Mouse (Mus musculus) c-Kit-negative CD71-positive TER-119-positive erythroid progenitor cells, embryonic 14.5 days (primary cell): ENCODE results near the gene Gls.

Source experiments
- DNase-seq: peaks from one replicate; pipeline ENCODE4 v3.0.0-alpha.2; 2013; ENCODE audit warnings: low read depth, low spot score

Gene Gls

DNA sequence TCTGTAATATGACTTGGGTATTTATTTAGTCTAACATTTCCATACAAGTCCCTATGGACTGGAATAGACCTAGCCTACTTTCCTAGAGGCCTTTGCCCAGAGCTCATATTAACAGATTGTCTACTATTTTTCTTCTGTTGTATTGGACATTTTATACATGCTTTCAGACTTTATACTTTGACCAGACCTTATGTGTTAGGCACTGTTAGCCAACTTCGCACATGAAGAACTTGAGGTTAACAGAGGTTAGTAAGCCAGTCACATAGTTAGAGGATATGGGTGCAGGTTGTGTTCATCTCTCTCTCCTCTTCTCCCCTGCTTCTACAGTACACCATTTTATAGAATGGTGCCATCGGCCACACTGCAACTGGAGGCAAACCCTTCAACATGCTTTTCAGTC, 75.0 kb downstream of the Gls start:
- DNase-seq = no peak

DNA sequence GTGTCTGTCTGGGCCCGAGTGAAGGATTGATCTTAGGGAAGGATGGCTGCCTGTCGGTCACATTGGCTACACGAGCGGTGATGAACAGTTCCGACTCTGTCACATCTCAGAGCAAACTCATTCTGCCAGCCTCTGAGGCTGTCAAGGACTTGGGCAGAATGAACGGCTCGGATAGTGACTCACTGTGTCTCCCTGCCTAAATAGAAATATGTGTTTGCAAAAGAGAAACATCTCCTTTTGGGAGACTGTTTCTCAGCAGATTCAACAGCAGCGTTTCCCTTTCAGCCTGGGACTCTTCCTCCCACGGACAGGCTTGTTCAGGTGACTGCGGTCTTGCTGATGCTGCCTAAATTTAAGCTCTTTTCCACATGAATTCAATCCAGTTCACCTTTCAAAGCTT, 76.7 kb downstream of the Gls start:
- no peak for DNase-seq

DNA sequence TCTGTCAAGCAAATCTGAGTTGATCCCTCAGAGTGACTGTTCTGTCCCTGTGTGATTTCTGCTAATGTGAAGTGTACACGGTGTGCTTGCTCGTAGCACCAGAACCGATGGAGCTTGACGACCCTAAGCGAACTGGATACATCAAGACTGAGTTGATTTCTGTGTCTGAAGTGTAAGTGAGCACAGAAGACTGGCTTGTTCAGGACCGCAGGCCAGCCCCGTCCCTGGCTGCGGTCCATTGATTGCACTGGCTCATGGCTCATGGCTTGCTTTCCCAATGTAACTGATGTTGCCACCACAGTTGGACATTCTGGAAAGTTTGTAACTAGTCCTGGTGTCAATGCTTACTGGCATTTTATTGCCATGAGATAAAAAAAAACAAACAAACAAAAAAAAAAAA, 78.1 kb downstream of the Gls start:
- DNase-seq = no peak

DNA sequence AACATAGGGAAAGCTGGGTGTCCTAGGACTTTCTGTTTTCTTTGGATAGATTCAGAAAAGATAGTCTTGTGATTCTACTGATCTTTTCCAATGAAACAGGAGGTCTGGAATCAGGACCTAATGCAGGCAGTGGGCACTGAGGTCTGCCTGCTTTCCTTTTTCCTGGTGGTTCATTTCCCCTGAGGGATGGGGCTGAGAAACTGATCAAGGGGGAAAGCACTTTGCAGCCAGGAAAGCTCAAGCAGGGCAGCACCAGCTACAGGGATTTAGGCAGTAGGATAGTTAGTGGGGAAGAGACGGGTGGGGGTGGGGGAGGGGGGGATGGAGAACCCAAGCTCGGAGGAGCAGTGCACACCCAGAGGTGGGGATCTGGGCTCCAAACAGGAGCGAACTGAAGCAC, 80.1 kb downstream of the Gls start:
- DNase-seq = no peak

DNA sequence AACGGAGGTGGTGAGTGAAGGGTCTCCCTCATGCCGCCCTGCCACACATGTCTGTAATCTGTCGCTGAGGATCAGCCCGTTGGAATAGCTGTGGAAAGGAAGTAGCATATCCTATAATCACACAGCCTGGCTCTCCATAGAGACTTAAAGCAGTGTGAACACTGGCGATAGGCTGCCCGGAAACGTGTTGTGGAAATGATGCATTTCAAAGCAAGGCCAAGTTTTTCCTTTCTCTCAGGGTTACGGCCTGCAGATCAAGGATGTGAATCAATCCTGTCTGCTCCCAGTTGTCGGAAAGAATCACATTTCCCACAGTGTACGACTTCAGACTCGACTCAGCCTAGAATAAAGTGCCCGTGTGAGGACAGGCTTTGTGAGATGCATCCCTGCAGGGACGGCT, 80.7 kb downstream of the Gls start:
- DNase-seq = no peak

DNA sequence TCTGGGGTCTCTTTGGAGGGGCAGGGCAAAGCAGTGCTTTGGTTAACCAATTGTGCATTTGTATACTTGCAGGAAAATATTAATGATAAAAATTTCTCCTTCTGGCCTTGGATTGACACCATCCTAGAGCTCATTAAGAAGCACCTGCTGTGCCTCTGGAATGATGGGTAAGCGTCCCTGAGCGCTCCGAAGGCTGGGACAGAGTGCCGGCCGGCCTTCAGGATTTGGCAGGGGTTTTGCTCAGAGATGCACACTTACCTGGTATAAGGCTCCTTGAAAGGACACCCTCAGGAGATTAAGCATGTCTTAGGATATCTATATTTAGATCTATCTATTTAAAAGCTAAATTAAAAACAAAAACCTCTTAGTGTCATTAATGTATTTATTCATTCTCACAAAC, 81.9 kb downstream of the Gls start:
- no peak for DNase-seq

DNA sequence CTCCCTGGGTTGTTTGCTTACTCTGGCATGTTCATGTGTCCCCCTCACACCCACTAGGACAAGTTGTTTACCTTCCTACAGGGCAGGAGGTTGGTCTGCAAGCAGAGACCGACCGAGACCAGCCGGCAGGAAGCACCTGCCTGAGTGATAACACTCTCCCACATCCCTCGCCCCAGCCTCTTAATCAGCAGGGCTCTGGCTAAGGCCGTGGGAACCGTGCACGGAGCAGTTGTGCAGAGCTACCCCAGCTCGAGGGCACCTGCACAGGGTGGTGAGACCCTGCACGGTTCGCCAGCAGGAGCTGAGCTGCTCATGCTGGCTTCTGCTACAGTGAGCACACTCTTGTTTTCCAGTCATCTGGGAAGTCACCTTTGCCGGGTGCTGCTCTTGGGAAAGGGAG, 82.4 kb downstream of the Gls start:
- no peak for DNase-seq

DNA sequence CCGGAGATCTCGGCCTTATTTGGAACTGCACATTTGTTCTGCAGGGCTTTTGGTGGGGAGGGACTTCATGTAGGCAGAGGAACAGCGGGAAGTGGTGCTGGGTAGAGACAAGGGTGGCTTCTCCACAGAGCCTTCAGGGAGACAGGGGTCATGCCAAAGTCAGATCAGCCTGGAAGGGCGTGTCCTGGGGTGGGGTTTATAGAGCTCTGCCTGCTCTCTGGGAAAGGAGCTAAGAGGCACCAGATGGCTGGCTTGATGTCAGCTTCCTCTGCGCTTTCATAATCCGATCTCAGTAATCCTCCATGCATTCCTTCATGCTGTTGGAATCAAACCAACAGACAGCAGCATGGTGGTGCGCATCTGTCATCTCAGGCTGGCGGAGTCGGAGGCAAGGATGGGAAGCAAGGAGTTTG, 83.1 kb downstream of the Gls start:
- no peak for DNase-seq

DNA sequence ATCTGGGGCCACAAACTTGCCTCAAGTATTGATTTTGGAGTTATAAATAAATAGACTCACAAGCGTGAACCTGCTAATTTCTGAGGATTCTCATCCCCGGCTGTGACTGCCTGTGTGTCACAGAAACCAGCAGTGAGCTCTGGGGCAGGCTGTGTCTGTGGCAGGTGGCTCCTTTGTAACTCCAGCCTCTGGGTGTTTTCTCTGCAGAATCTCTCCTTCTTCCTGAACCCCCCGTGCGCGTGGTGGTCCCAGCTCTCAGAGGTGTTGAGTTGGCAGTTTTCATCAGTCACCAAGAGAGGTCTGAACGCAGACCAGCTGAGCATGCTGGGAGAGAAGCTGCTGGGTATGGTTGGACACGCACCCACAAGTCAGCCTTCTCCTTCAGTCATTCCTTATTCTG, 84.3 kb downstream of the Gls start:
- DNase-seq = no peak

DNA sequence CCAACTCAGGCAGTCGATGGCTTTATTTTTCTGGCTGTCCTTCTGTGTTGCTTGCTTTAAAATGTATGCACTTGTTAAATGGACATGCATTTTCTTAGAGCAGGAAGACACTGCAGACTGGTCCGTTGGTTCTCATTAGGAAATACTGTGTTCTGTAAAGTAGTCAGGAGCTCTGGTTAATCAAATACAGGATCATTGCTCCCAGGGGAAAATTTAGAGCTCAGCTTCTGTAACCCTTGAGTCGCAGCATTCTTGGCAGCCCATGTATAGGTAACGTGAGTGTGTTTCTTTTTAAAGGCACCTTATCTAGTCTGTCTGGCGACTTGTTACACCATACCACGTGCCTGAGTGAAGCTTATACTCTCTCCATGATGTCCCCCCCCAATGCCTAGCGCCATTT, 84.9 kb downstream of the Gls start:
- no peak for DNase-seq

DNA sequence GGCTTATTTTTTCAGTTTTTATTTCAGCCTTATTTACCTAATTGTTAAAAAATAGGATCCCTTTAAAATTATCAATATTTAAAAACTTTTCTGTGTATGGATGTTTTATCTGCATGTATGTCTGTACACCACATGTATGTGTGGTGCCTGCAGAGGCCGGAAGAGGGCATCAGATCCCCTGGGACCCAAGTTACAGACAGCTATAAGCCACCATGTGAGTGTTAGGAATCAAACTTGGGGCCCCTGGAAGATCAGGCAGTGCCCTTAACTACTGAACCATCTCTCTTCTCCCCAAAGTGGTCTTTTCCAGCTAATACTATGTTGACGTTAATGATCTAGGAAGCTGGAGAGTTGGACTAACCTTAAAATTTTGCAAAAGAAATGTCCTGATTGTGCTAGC, 85.6 kb downstream of the Gls start:
- no peak for DNase-seq

DNA sequence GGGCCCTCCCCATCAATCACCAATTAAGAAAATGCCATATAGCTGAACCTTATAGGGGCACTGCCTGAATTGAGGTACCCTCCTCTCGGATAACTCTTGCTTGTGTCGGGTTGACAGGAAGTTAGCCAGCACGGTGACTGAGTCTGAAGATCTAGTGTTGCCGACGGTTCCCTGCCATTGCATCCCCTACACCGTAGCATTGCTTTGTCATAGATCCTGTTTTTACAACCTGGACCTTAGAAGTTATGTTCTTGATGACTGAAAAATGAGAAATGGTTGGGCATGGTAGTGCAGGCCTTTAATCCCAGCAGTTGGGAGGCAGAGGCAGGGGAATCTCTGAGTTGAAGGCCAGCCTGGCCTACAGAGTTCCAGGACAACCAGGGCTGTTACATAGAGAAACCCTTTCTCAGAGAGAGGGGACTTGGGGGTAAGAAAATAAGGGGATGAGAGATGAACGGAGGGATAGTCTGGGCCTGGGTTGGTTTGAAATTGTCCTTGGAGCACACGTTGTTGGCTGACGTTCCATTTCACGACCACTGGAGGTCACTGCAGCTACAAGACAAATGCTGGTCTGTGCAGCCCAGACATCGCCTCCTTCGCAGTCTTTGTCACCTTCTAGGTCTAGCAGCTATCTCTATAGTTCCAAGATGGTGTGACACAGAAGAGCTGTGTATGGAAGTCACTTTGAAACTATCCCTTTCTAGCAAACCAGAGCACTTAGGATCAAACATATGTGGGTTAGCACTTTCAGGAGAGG, 86.6 kb downstream of the Gls start:
- DNase-seq = no peak

DNA sequence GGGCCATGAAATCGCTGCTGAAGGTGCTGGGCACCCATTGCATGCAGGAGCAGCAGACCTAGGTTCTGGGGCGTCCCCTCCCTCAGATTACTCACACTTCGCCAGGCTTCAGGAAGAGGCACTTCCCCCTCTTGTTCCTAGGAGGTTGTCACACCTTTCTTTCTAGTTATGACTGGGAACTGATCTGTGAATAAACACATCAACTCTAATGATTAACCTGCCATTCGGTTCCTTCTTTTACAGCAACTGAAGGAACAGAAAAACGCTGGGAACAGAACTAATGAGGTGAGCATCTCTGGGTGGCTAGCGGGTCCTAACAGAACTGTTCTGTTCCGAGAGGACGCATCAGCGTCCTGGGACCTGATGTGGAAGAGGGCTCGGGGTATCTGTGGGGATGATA, 88.1 kb downstream of the Gls start:
- DNase-seq = no peak

DNA sequence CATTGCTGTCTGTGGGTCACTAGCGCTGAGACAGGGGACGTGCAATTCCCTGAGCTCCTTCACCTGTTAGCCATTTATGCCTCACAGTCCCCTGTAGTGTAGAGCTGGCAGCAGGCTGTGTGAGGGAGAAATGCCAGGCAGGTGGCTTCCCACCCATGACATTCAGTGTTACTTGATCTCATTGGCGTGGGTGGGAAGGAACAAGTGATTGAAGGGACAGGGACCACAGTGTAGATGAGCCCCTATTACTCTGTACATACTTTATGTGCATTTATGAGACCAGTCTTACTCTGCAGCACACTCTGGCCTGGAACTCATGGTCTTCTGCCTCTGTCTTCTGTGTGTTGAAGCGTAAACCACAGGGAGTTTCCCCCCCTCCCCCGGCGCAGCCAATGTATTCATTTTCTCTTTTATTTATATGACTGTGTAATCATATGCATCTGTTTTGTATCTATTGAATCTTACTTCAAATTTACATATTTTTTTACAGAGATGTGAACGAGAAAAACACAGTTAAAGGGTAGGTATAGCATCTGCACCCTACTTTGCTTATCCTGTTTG, 89.4 kb downstream of the Gls start:
- no peak for DNase-seq

DNA sequence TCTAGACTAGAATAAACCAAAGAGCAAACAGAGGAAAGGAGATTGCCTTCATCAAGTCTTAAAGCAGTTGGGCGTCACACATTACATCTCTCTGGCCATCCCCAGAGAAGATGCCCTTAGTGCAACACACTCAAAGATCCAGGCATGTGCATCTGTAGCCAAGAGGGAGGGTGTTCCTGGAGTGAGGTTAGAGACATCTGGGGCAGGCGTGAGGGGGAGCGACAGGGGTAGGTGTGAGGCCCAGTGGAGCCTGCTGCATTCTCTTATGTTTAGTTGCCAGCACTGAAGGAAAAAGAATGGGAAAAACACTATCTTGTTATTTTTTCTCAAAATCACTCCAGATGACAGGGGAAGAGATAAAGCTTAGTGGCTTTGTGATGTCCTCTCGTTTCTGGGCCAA, 89.8 kb downstream of the Gls start:
- no peak for DNase-seq

DNA sequence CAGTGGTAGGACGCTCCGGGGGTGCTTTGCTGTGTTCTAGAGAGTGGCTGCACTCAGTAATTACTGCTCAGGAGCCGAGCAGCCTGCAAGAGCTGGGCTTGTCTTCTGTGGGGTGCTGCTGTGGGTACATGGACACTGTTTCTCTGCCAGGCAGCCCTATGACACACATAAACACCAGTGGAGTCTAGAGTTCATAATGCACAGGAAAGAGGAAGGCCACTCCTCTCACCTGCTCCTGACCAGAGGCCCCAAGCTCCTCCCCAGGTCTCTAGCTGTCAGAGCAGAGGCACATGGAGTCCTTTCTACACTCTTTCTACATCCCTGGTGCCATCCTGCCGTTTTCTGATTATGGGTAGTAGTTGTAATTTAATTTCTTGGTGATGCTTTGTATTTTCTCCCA, 90.9 kb downstream of the Gls start:
- DNase-seq = no peak

DNA sequence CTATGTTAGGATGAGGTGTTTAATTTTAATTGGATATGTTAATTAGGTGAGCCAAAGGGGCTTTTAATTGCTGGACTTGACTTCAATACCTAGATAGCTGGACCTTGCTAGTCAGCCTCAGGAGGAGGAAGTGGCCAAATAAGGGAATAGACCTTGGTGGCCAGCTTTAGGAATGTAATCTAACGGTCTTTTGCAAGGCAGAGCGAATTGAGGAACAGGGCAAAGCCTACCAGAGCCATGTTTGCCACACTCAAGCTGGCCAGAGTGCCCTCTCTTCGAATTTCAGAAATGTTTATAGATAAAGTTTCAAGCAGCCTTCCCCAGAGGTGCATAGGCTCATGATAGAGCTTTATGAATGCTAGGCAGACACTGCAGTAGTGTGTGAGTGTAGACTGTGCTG, 91.5 kb downstream of the Gls start:
- DNase-seq = no peak

DNA sequence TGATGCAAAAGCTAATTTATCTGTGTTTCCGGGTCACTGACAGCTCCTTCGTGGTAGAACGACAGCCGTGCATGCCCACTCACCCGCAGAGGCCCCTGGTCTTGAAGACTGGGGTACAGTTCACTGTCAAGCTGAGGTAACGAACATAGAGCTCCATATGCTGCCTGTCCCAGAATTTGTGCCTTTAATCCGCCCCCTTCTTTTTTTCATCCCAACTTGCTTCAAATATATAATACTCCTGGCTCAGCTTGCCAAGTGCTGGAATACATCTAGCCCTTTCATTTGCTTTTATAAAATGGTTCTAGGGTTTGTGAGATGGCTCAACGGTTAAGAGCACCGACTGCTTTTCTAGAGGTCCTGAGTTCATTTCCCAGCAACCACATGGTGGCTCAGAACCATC, 92.5 kb downstream of the Gls start:
- DNase-seq = no peak

DNA sequence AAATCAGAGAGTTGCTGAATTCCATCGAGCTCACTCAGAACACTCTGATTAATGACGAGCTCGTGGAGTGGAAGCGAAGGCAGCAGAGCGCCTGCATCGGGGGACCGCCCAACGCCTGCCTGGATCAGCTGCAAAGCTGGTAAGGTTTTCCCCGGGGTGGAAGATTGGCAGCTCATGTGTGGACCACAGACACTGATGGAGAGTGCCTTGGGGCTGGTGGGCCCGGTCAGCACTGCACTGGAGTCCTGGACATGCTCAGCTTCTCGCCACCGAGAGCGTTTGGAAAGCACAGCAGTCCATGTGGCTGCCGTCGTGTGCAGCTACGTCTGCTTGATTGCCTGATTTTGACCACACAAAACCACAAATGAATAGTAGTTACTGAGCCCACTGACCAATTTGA, 95.7 kb downstream of the Gls start:
- no peak for DNase-seq

DNA sequence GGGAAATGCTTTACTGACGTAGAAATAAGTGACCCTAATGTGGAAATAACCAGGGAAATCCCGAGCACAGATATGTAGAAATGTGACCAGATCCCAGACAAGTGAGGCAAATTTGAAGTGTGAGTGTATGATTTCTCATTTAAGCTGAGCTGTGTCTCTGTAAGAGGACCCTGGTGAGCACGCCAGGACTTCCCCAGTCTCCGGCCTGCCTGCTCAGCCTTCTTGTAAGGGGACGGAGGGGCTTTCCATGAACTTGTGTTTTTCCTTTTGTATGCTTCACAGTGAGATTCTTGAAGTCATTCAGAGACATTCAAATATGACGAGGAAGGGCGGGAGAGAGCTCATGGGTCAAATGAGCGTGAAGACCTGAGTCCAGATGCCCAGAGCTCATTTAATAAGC, 99.8 kb downstream of the Gls start:
- DNase-seq = no peak

DNA sequence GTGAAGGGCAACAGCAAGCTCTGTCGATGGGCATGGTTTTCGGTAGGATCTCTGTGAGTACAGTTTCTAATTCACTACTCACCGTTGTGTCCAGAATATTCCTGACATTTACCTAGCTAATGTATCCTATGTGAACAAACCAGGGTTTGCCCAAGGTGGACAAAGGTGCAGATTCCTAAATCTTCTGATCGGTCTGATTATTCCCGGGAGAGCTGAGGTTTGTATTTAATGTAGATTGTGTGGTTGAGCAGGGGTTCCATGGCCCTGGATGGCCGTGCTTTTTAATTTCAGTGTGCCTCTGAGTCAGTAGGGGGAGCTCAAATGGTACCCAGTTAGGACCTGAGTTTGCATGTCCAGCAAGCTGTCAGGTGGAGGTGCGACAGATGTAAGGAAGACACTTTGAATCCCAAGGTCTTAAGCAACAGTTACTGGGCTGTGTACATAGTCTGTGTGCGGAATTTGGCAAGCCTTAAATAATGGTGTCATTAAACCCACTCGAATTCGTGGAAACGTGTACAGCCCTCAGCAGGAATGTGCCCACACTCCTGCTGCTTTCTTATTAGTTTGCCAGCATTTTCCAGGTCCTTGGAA, 101.2 kb downstream of the Gls start:
- DNase-seq = no peak

DNA sequence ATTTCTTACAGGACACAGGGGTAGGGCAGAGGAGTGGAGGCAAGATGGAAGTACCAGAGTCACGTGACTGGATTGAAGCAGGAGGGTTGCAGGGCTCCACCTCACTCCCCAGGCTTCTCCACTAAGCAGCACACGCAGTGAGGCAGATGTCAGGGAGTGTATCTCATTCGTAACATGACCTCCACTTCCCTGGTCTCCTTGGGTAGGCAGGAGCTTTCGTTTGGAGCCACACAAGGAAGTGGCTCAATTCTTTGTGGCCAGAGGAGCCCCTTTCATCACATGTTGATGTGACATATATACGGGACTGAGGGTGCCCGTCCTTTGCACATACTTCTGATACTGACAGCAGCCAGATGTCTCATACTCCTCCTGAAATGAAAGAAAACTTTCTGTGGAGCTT, 103.2 kb downstream of the Gls start:
- DNase-seq = no peak

DNA sequence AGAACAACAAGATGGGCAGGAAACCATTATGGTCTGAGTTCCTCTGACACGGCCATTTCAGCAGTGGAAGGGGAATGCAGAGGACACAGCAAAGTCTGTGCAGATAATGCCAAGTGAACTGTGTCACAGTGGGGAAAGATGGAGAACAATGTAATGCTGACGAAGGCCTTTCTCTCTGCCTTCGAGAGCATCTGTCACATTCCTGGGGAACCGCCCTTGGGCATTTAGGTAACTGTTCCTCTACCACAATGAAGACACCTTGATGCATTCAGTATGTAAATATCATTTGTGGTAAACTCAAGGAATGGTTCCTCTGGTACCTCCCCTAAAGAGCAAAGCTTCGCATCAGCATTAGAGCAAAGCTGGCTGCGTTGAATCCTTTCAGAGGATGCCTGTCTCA, 105.7 kb downstream of the Gls start:
- no peak for DNase-seq

DNA sequence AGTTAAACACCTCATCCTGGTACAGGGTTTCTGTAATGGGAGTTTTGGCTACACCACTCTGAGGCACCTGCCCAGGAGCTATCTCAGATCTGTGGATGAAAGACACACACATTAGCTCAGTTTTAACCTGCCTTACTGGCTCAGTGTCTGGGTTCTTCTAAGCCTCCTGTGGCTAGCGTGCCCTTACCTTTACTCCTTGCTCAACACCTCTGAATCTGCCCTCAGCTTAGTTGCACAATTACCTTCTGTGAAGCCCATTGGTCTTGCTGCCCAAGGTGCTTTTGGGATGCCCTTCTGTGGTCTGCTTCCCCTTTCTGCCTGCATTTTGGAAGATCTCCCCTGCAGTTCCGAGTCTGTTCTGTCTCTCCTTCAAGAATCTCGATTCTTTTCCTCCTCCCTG, 108.2 kb downstream of the Gls start:
- no peak for DNase-seq
